Mouse (Mus musculus) hindbrain, embryonic 13.5 days (tissue): ENCODE measurements around the gene Mrtfb. TPM values are rescaled to one million over a fixed set of nuclear protein-coding genes. Genes with fewer than 3 reads are reported as not detected.
A peak's percentile ranks its signal among the peaks of the same experiment; 100 is the strongest.

Source experiments
- ATAC-seq: fragments of 200-750 bp; cut with Nextera tagmentation; 2 replicates; pipeline ENCODE4 v1.8.0; 2017; ENCODE audit warnings: moderate TSS enrichment; ENCODE audit not compliant: low FRiP score
- H3K27ac ChIP-seq: fragments of 300-500 bp; sonication (generic); 2 replicates; pipeline ENCODE4 v1.5.1; 2015; ENCODE audit warnings: inconsistent platforms, mild to moderate bottlenecking, moderate library complexity
- H3K27me3 ChIP-seq: fragments of 300-500 bp; sonication (generic); 2 replicates; pipeline ENCODE4 v1.6.1; 2015; ENCODE audit warnings: mild to moderate bottlenecking, inconsistent platforms
- H3K36me3 ChIP-seq: fragments of 300-500 bp; sonication (generic); 2 replicates; pipeline ENCODE4 v1.6.1; 2015; ENCODE audit warnings: mild to moderate bottlenecking, inconsistent platforms
- H3K4me1 ChIP-seq: fragments of 300-500 bp; sonication (generic); replicated peaks from 2 replicates; pipeline ENCODE4 v1.6.1; 2015; ENCODE audit warnings: inconsistent platforms
- H3K4me2 ChIP-seq: fragments of 300-500 bp; sonication (generic); 2 replicates; pipeline ENCODE4 v1.6.1; 2015; ENCODE audit warnings: inconsistent platforms, mild to moderate bottlenecking, moderate library complexity
- H3K4me3 ChIP-seq: fragments of 300-500 bp; sonication (generic); 2 replicates; pipeline ENCODE4 v1.5.1; 2015; ENCODE audit warnings: mild to moderate bottlenecking, inconsistent platforms
- H3K9ac ChIP-seq: fragments of 300-500 bp; sonication (generic); 2 replicates; pipeline ENCODE4 v1.6.1; 2015; ENCODE audit warnings: mild to moderate bottlenecking, inconsistent platforms
- H3K9me3 ChIP-seq: fragments of 300-500 bp; sonication (generic); 2 replicates; pipeline ENCODE4 v1.6.1; 2016; ENCODE audit warnings: inconsistent platforms
- WGBS: fragments of 180-500 bp; shearing (Covaris S2); methylation state at CpG from one replicate; pipeline ENCODE4 v1.1.7; 2015; 5-methylcytosine and 5-hydroxymethylcytosine counted together
- polyA plus RNA-seq: library from polyadenylated mRNA; unstranded; fragments of >200 nt; fragmentation: Nextera tagmentation; extraction: Ambion mirVana; gene quantifications from 2 replicates; pipeline ENCODE4 v1.2.1, GENCODE M21; 2015

The Mrtfb gene
- polyA plus RNA-seq, 1 experiment from 2014 or later: 10.7 TPM

DNA sequence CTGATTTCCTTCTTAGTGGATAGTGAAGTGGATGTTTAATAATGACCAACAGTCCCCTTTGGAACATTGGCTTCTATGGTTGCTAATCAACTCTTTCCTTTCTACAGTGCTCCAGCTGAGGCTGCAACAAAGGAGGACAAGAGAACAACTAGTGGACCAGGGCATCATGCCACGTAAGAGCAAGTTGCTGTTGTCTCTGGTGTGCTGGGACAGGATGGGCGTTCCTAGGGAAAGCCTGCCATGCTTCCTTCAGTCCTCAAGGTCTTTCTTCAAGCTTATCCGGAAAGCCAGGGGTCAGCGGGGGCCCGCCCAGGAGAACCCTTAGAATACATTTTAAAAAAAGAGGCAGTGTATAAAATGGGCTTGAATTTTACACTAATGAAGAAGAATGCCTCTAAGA lies 121.9 kb downstream of the Mrtfb start:
- no peaks in the 10 kb centered on the region for H3K4me1 ChIP-seq
- no peak overlapping the region for H3K4me2 ChIP-seq
- H3K9ac ChIP-seq: no peak overlapping the region
- no peaks in the 10 kb centered on the region for H3K9me3 ChIP-seq
- WGBS: 90% methylated on average over 5 of the region's 5 CpGs
- no peak overlapping the region for H3K27ac ChIP-seq
- no peaks in the 10 kb centered on the region for H3K27me3 ChIP-seq
- ATAC-seq: no peak
- H3K4me3 ChIP-seq: no peak overlapping the region
- no peaks in the 10 kb centered on the region for H3K36me3 ChIP-seq

DNA sequence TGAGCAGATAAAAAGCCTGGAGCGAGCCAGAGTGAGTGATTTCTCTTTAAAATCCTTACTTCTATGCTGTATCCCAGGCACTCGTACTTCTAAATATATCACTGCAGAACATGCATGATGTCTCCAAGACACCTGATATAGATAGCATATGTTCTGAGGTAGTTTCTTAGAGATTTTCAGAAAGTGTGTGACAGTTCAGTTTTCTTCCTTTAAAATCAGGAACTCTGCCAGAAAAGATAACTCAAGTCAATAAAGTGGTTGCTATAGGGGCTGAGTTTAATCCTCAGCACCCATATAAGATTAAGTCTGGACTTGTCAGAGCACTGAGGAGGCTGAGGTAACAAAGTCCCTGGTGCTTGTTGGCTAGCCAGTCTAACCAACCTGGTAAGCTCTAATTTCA lies 123.6 kb downstream of the Mrtfb start:
- Histone ChIP-seq H3K36me3 (peaks cover 11% of the 10 kb centered on the region), H3K27me3 (no peaks in the 10 kb centered on the region), H3K4me1 (no peaks in the 10 kb centered on the region), H3K9me3 (no peaks in the 10 kb centered on the region), H3K27ac (no peak overlapping the region), H3K4me2 (no peak overlapping the region), H3K9ac (no peak overlapping the region), H3K4me3 (no peak overlapping the region)
- 89% methylated on average over 2 of the region's 2 CpGs for WGBS
- ATAC-seq: no peak

DNA sequence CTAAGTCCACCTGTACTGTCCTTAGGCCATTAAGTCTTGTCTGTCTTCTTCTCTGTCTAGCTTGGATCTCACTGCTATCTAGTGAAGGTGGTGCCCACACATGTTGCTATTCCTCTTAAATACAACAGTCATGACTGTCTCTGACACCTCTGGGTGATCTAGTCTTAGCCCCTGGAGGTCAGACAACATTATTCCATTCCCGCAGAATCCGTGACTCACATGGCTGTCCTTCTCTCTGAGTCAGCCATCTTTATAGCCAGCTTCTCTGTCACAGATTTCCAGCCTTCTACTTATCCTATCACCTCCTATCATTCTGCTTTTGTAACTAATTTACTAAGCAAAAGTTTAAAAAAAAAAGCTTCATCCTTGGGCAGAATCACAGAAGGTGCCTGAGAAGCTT lies 125.5 kb downstream of the Mrtfb start:
- H3K4me2 ChIP-seq: no peak overlapping the region
- H3K27me3 ChIP-seq: no peaks in the 10 kb centered on the region
- no peaks in the 10 kb centered on the region for H3K9me3 ChIP-seq
- 92% methylated on average over 2 of the region's 2 CpGs for WGBS
- H3K4me1 ChIP-seq: no peaks in the 10 kb centered on the region
- no peak for ATAC-seq
- H3K27ac ChIP-seq: no peak overlapping the region
- no peak overlapping the region for H3K9ac ChIP-seq
- peaks cover 28% of the 10 kb centered on the region for H3K36me3 ChIP-seq
- H3K4me3 ChIP-seq: no peak overlapping the region

DNA sequence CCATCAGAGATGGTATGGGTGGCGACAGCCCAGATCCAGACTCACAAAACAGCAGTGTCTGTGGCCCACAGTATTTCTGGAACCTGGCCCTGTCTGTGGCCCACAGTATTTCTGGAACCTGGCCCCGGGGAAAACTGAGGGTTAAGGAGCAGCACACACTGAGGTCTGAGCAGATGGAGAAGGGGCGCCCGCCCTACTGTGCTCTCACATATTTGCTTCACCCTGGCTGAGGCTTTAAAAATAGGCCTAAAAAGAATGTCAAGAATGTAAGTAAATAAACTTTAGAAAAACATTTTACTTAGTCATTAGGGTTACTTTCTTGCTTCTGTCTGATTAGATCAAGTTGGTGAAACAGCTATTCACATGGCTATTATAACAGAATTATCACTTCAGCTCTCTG lies 131.0 kb downstream of the Mrtfb start:
- Histone ChIP-seq H3K4me2 (no peak overlapping the region), H3K4me3 (no peak overlapping the region), H3K27ac (no peak overlapping the region), H3K27me3 (no peaks in the 10 kb centered on the region), H3K4me1 (no peaks in the 10 kb centered on the region), H3K9ac (no peak overlapping the region), H3K9me3 (no peaks in the 10 kb centered on the region), H3K36me3 (peaks cover 42% of the 10 kb centered on the region)
- 93% methylated on average over 4 of the region's 4 CpGs for WGBS
- no peak for ATAC-seq

DNA sequence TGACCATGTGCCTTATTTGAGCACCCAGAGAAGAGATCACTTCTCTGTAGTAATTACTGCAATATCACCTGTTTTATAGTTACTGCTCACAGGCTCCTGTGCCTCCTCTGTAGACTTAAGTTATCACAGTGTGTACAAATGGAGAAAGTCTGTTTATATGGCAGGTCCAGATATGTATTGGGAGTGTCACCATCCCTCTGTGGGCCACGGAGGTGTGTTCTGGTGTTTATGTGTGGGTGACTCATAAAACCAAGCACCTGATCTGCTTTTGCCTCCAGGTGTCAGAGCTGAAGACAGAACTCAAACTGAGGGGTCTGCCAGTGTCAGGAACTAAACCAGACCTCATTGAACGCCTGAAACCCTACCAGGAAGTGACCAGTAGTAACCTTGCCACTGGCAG lies 144.1 kb downstream of the Mrtfb start:
- no peak for ATAC-seq
- H3K4me1 ChIP-seq: no peaks in the 10 kb centered on the region
- no peak overlapping the region for H3K27ac ChIP-seq
- no peak overlapping the region for H3K4me3 ChIP-seq
- H3K9me3 ChIP-seq: no peaks in the 10 kb centered on the region
- 71% methylated on average over 2 of the region's 2 CpGs for WGBS
- H3K4me2 ChIP-seq: no peak overlapping the region
- peaks cover 84% of the 10 kb centered on the region for H3K36me3 ChIP-seq
- H3K9ac ChIP-seq: no peak overlapping the region
- H3K27me3 ChIP-seq: no peaks in the 10 kb centered on the region

DNA sequence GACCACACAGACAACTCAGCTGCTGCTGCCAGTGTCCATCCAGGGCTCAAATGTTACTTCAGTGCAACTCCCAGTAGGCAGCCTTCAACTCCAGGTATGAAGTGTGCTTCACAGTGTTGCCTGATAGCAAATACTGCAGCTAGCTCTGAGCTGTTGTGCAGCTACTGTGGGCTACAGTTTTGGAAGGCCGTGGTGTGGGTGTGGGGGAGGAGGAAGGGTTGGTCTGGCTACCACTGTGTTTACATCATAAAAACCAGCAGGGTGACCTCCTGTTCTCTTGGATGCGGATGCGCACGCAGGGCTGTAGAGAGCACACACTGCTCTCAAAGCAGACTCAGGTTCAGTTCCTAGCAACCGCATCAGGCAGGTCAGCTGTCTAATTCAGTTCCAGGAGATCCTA lies 145.3 kb downstream of the Mrtfb start:
- ATAC-seq: no peak
- Histone ChIP-seq H3K27ac (no peak overlapping the region), H3K4me2 (no peak overlapping the region), H3K27me3 (no peaks in the 10 kb centered on the region), H3K4me1 (no peaks in the 10 kb centered on the region), H3K36me3 (peaks cover 84% of the 10 kb centered on the region), H3K9ac (no peak overlapping the region), H3K4me3 (no peak overlapping the region), H3K9me3 (no peaks in the 10 kb centered on the region)
- 79% methylated on average over 5 of the region's 5 CpGs for WGBS

DNA sequence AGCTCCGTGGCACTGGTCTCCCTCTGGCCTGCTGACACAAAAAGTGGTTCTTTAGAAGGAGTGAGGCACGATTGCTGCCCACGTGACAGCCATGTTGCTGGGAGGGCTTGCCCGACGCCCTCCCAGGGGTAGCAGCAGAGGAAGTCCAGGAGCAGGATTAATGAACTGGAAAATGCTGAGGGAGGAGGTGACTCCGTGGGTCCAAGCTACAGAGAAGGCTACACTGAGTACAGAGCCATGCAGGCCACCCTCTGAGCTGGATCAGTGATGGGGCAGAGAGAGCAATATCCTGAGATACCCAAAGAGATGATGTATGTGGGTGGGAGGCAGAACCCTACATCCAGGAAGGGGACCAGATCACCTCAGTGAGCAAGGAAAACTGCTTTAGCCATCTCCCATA lies 148.4 kb downstream of the Mrtfb start:
- Histone ChIP-seq H3K9ac (no peak overlapping the region), H3K4me2 (no peak overlapping the region), H3K36me3 (peaks cover 72% of the 10 kb centered on the region), H3K4me1 (no peaks in the 10 kb centered on the region), H3K27ac (no peak overlapping the region), H3K9me3 (no peaks in the 10 kb centered on the region), H3K4me3 (no peak overlapping the region), H3K27me3 (no peaks in the 10 kb centered on the region)
- WGBS: 72% methylated on average over 6 of the region's 6 CpGs
- no peak for ATAC-seq

DNA sequence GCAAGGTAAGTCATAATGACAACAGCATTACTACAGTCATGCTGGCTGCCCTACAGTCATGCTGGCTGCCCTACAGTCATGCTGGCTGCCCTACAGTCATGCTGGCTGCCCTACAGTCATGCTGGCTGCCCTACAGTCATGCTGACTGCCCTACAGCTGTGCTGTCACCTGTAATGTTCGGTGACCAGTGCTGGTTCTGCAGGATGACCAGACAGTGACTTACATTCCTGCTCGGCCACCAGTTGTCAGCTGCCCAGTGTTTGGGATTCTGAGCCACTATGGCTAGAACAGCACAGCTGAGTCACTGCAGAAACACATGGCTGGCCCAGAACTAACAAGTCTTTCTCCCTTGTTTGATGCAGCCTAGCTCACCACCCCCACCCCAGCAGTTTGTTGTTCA lies 149.1 kb downstream of the Mrtfb start:
- Histone ChIP-seq H3K27me3 (no peaks in the 10 kb centered on the region), H3K9me3 (no peaks in the 10 kb centered on the region), H3K36me3 (peaks cover 66% of the 10 kb centered on the region), H3K4me1 (no peaks in the 10 kb centered on the region), H3K9ac (no peak overlapping the region), H3K4me3 (no peak overlapping the region), H3K27ac (no peak overlapping the region), H3K4me2 (no peak overlapping the region)
- ATAC-seq: no peak
- WGBS: 91% methylated on average over 2 of the region's 2 CpGs

DNA sequence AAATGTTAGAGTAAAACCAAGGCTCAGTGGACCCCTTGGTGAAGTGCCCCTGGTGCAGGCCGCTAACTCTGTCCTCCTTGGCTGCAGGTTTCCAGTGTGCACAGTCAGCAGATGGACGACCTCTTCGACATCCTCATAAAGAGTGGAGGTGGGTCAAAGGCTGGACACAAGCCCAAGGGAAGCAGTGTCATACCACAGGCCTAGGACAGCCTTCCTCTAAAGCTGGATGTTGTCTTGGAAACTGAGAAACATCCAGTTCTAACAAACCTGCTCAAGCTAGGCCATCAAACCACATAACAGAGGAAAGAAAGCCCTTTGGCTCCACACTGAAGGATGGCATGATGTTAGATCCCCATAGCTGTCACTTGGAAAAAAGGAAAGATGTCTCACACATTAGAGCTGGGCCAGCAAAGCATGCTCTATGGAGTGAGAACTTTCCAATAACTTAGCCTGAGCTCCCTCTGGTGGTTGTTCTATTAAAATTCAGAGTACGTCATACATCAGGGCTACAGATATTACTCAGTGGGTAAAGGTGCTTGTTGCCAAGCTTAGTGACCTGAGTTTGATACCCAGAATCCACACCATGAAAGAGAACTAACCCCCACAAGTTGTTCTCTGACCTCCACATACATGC lies 153.4 kb downstream of the Mrtfb start:
- H3K36me3 ChIP-seq: peaks cover 74% of the 10 kb centered on the region
- peak; percentile 90 for ATAC-seq

DNA sequence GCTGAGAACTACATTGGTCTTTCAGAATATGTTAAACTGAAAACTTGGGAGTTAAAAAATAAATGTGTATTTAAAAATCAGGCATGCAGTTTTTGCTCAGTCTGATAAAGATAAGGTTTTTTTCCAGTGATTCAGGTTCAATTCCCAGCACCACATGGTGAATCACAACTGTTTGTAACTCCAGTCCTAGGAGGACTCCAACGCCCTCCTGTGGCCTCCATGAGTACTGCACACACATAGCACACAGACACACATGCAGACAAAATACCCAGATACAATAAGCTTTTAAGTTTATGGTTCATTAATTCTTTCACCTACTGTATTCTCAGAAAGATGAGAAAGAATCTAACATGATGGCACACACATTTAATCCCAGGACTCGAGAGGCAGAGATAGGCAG lies 154.5 kb downstream of the Mrtfb start:
- Histone ChIP-seq H3K4me3 (no peak overlapping the region), H3K4me2 (no peak overlapping the region), H3K4me1 (no peaks in the 10 kb centered on the region), H3K9ac (no peak overlapping the region), H3K9me3 (no peaks in the 10 kb centered on the region), H3K27me3 (no peaks in the 10 kb centered on the region), H3K27ac (no peak overlapping the region), H3K36me3 (peaks cover 67% of the 10 kb centered on the region)
- 88% methylated on average over 2 of the region's 2 CpGs for WGBS
- no peak for ATAC-seq

More for the DNA sequence above, 153.4 kb downstream of the Mrtfb start:
- H3K4me3 ChIP-seq: no peak overlapping the region
- no peak overlapping the region for H3K9ac ChIP-seq
- H3K27me3 ChIP-seq: no peaks in the 10 kb centered on the region
- H3K4me2 ChIP-seq: no peak overlapping the region
- H3K27ac ChIP-seq: no peak overlapping the region
- 69% methylated on average over 4 of the region's 4 CpGs for WGBS
- no peaks in the 10 kb centered on the region for H3K9me3 ChIP-seq
- H3K4me1 ChIP-seq: no peaks in the 10 kb centered on the region

DNA sequence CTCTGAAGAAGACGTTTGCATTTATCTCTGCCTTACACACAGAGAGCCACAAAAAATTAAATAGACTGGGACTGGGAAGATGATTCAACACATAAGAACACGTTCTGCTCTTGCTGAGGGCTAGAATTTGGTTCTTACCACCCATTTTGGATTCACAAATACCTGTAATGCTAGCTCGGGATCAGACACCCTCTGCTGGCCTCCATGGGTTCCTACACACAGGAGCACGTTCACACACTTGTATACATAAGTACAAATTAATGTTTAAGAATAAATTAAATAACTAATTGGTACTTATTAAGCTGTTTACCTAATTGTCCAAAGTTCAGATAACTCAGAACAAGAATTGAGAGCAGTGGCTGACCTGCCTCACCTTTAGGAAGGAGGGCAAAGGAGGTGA lies 155.2 kb downstream of the Mrtfb start:
- no peak overlapping the region for H3K27ac ChIP-seq
- no peaks in the 10 kb centered on the region for H3K9me3 ChIP-seq
- no peaks in the 10 kb centered on the region for H3K27me3 ChIP-seq
- ATAC-seq: no peak
- no peak overlapping the region for H3K4me2 ChIP-seq
- H3K9ac ChIP-seq: no peak overlapping the region
- no peak overlapping the region for H3K4me3 ChIP-seq
- WGBS: 98% methylated on average over 4 of the region's 4 CpGs
- peaks cover 62% of the 10 kb centered on the region for H3K36me3 ChIP-seq
- no peaks in the 10 kb centered on the region for H3K4me1 ChIP-seq

DNA sequence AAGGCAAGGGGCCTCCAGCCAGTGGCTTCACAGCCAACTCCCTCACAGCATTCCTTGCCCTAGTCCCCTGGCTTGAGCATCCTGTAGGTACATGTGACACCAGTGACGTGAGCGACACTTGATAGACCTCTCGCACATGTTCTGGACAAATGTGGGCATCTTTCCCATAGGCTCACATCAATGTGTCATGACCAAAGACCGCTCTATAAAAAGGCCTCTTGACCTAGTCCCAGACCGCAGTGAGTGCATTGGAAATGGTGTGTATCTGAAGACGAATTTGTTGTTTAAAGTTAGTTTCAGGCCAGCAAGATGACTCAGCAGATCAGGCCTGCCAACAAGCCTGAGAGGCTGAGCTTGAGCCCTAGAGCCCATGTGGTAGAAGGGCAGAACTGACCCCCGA lies 158.3 kb downstream of the Mrtfb start:
- no peaks in the 10 kb centered on the region for H3K27me3 ChIP-seq
- H3K4me3 ChIP-seq: no peak overlapping the region
- no peaks in the 10 kb centered on the region for H3K9me3 ChIP-seq
- H3K36me3 ChIP-seq: peaks cover 53% of the 10 kb centered on the region
- no peak overlapping the region for H3K27ac ChIP-seq
- H3K4me2 ChIP-seq: no peak overlapping the region
- 95% methylated on average over 7 of the region's 7 CpGs for WGBS
- H3K9ac ChIP-seq: no peak overlapping the region
- H3K4me1 ChIP-seq: no peaks in the 10 kb centered on the region
- no peak for ATAC-seq

DNA sequence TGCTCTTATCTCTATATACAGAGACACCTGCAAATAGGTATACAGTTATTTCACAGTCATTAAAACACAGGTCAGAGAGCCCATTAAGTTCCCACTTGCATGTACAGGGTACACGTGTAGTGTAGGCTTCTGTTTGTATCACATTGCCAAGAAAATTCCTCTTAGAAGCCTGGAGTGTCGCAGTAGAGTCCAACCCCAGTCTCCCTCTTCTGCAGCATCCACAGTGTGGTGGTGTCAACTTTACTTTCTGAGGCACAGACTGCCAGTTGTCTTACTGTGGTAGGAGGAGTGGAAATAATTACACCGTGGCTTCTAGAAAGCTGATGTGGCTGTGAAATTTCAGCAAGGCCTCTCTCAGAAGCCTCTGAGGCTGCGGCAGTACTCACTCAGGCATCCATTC lies 158.7 kb downstream of the Mrtfb start:
- H3K4me3 ChIP-seq: no peak overlapping the region
- H3K9ac ChIP-seq: no peak overlapping the region
- no peak overlapping the region for H3K27ac ChIP-seq
- H3K36me3 ChIP-seq: peaks cover 52% of the 10 kb centered on the region
- ATAC-seq: no peak
- H3K4me1 ChIP-seq: no peaks in the 10 kb centered on the region
- no peaks in the 10 kb centered on the region for H3K27me3 ChIP-seq
- no peak overlapping the region for H3K4me2 ChIP-seq
- 96% methylated on average over 4 of the region's 4 CpGs for WGBS
- H3K9me3 ChIP-seq: no peaks in the 10 kb centered on the region
